Mouse (Mus musculus) lung, embryonic 14.5 days (tissue): ENCODE measurements at regions not wholly inside any gene's neighbourhood (a gene's known extent, or its start where the extent isn't known, plus 50 kb on each side); places are given as distances from the start of the nearest gene placed in this dataset.

Source experiments
- ATAC-seq: fragments of 200-750 bp; cut with Nextera tagmentation; 2 replicates; pipeline ENCODE4 v1.8.0; 2017; ENCODE audit warnings: mild to moderate bottlenecking, moderate TSS enrichment, moderate library complexity; ENCODE audit not compliant: insufficient read depth
- DNase-seq: peaks from one replicate; pipeline ENCODE4 v3.0.0-alpha.2; 2015
- H3K27ac ChIP-seq: fragments of 300-500 bp; sonication (generic); 2 replicates; pipeline ENCODE4 v1.5.1; 2014; ENCODE audit warnings: low read depth, mild to moderate bottlenecking, moderate library complexity
- H3K27me3 ChIP-seq: fragments of 300-500 bp; sonication (generic); 2 replicates; pipeline ENCODE4 v1.6.1; 2014; ENCODE audit warnings: low read length, control low read depth; ENCODE audit not compliant: insufficient read depth
- H3K36me3 ChIP-seq: fragments of 300-500 bp; sonication (generic); 2 replicates; pipeline ENCODE4 v1.6.1; 2014; ENCODE audit warnings: control low read depth; ENCODE audit not compliant: insufficient read depth
- H3K4me1 ChIP-seq: fragments of 300-500 bp; sonication (generic); 2 replicates; pipeline ENCODE4 v1.6.1; 2014; ENCODE audit warnings: antibody characterized with exemption, control low read depth; ENCODE audit not compliant: insufficient read depth
- H3K4me2 ChIP-seq: fragments of 300-500 bp; sonication (generic); 2 replicates; pipeline ENCODE4 v1.6.1; 2014; ENCODE audit warnings: mild to moderate bottlenecking
- H3K4me3 ChIP-seq: fragments of 300-500 bp; sonication (generic); 2 replicates; pipeline ENCODE4 v1.5.1; 2014; ENCODE audit warnings: low read depth, low read length
- H3K9ac ChIP-seq: fragments of 300-500 bp; sonication (generic); 2 replicates; pipeline ENCODE4 v1.6.1; 2014
- H3K9me3 ChIP-seq: fragments of 300-500 bp; sonication (generic); 2 replicates; pipeline ENCODE4 v1.6.1; 2016; ENCODE audit warnings: low read depth, low read length, control low read depth
- CTCF ChIP-seq: IDR thresholded peaks from 2 replicates; pipeline ENCODE4 v1.5.1; 2016; ENCODE audit warnings: antibody characterized with exemption, low read depth
- WGBS: fragments of 180-500 bp; shearing (Covaris S2); extraction: QIAGEN DNeasy Blood & Tissue Kit; methylation state at CpG from one replicate; pipeline ENCODE4 v1.1.7; 2014; 5-methylcytosine and 5-hydroxymethylcytosine counted together

DNA sequence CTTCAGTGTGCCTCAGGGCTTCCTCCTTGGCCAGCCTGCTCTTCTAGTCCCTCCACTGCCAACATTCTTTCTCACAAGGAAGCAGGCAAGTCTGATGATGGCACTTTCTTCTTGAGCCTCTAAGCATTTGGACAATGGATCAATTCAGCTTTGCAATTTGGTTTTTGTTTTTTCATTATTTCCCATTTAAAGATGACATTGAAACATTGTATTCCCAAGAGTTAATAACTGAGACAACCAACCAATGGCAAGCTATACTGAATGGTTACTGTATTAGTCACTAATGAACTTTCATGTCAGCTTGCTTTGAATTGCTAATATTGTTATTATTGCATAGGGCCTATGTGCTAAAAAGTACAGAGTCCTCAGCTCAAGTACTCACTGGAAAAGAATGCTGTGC is 89.5 kb upstream of the Ogfrl1 start:
- DNase-seq (no peak), ATAC-seq (no peak)
- Histone ChIP-seq H3K4me1 (no peaks in the 10 kb centered on the region), H3K27me3 (no peaks in the 10 kb centered on the region), H3K9ac (no peak overlapping the region), H3K9me3 (no peaks in the 10 kb centered on the region), H3K4me2 (no peak overlapping the region), H3K4me3 (no peak overlapping the region), H3K27ac (no peak overlapping the region), H3K36me3 (no peaks in the 10 kb centered on the region)
- no peak for TF ChIP-seq CTCF

DNA sequence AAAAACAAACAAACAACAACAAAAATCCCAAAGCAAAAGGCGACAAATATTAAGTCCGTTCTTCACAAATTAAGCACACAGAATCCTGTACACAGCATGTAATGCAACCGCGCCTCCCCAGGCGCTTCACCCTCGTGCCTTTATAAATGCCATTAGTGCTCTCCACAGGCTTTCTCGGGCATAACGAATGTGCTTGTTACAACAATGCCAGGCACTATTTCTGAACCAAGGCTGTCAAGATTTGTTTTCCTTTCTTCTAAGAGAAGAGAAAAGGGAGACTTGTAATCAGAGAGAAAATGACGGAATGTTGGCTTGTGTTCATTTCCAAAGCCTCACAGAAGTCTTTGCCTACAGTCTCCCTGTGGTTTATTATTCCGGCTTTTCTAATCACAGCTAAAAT is 93.1 kb upstream of the Ogfrl1 start:
- Histone ChIP-seq H3K4me2 (no peak overlapping the region), H3K9ac (no peak overlapping the region), H3K27ac (no peak overlapping the region), H3K36me3 (no peaks in the 10 kb centered on the region), H3K4me1 (no peaks in the 10 kb centered on the region), H3K4me3 (no peak overlapping the region), H3K9me3 (no peaks in the 10 kb centered on the region), H3K27me3 (no peaks in the 10 kb centered on the region)
- ATAC-seq, result no peak
- TF ChIP-seq CTCF, result no peak
- no peak for DNase-seq
- WGBS, result 72% methylated on average over 10 of the region's 10 CpGs

DNA sequence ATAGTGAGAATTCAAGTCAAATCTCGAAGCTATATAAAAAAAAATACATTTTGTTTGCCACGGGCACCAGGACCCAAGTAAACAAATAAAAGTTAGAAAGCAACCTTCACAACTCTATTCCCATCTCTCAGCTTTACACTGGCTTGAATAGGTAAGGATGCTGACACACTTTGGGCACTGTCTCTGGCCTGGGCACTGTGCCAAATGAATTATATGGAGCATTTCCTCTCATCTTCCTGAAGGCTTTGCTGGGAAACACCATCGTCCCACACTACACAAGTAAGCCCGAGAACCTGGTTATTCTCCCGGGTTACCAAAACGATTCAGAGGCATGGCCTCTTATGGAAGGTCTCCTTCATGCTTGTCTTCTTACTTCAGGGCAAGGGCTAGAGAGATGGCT is 93.5 kb upstream of the Ogfrl1 start:
- Histone ChIP-seq H3K9me3 (no peaks in the 10 kb centered on the region), H3K4me1 (no peaks in the 10 kb centered on the region), H3K36me3 (no peaks in the 10 kb centered on the region), H3K9ac (no peak overlapping the region), H3K4me2 (no peak overlapping the region), H3K27me3 (no peaks in the 10 kb centered on the region), H3K4me3 (no peak overlapping the region), H3K27ac (no peak overlapping the region)
- 66% methylated on average over 6 of the region's 6 CpGs for WGBS
- ATAC-seq (no peak), DNase-seq (peak; percentile 48)
- TF ChIP-seq CTCF, result no peak

- Histone ChIP-seq H3K4me3 (no peak overlapping the region), H3K4me1 (no peaks in the 10 kb centered on the region), H3K27ac (no peak overlapping the region), H3K27me3 (no peaks in the 10 kb centered on the region), H3K9me3 (no peaks in the 10 kb centered on the region), H3K4me2 (no peak overlapping the region), H3K36me3 (no peaks in the 10 kb centered on the region), H3K9ac (no peak overlapping the region)
- ATAC-seq (no peak), DNase-seq (no peak)
- TF ChIP-seq CTCF, result no peak
These were observed 95.4 kb upstream of the Ogfrl1 start for GRCm38 (mm10) chr1:23492981-23493380.

GRCm38 (mm10) chr1:23495412-23495811 is 97.8 kb upstream of the Ogfrl1 start:
- Histone ChIP-seq H3K4me3 (no peak overlapping the region), H3K36me3 (no peaks in the 10 kb centered on the region), H3K9me3 (no peaks in the 10 kb centered on the region), H3K27ac (no peak overlapping the region), H3K9ac (no peak overlapping the region), H3K27me3 (no peaks in the 10 kb centered on the region), H3K4me1 (no peaks in the 10 kb centered on the region), H3K4me2 (no peak overlapping the region)
- DNase-seq (peak; percentile 61), ATAC-seq (no peak)
- WGBS, result 50% methylated on average over 4 of the region's 4 CpGs
- peak; percentile 37; the same call in 1 of the 2 replicates for TF ChIP-seq CTCF

GRCm38 (mm10) chr1:23520113-23520512 is 122.5 kb upstream of the Ogfrl1 start:
- 49% methylated on average over 2 of the region's 2 CpGs for WGBS
- ATAC-seq (no peak), DNase-seq (no peak)
- no peak overlapping the region for H3K9ac ChIP-seq
- H3K27ac ChIP-seq, result no peak overlapping the region
- H3K27me3 ChIP-seq, result no peaks in the 10 kb centered on the region
- no peak overlapping the region for H3K4me2 ChIP-seq
- no peak overlapping the region for H3K4me3 ChIP-seq
- H3K36me3 ChIP-seq, result no peaks in the 10 kb centered on the region
- TF ChIP-seq CTCF, result no peak
- H3K9me3 ChIP-seq, result no peaks in the 10 kb centered on the region
- no peaks in the 10 kb centered on the region for H3K4me1 ChIP-seq

- H3K27me3 ChIP-seq, result no peaks in the 10 kb centered on the region
- WGBS, result 78% methylated on average over 3 of the region's 3 CpGs
- no peaks in the 10 kb centered on the region for H3K4me1 ChIP-seq
- DNase-seq (no peak), ATAC-seq (no peak)
- TF ChIP-seq CTCF, result no peak
- H3K27ac ChIP-seq, result no peak overlapping the region
- H3K4me3 ChIP-seq, result no peak overlapping the region
- H3K36me3 ChIP-seq, result no peaks in the 10 kb centered on the region
- H3K9me3 ChIP-seq, result no peaks in the 10 kb centered on the region
- no peak overlapping the region for H3K4me2 ChIP-seq
- no peak overlapping the region for H3K9ac ChIP-seq
These were observed 135.1 kb upstream of the Ogfrl1 start for GRCm38 (mm10) chr1:23532659-23533058.

GRCm38 (mm10) chr1:23536621-23537020 is 139.0 kb upstream of the Ogfrl1 start:
- WGBS, result 83% methylated on average over 10 of the region's 10 CpGs
- ATAC-seq, result no peak
- no peaks in the 10 kb centered on the region for H3K4me1 ChIP-seq

More at GRCm38 (mm10) chr1:23536621-23537020, 139.0 kb upstream of the Ogfrl1 start:
- Histone ChIP-seq H3K4me3 (no peak overlapping the region), H3K9me3 (no peaks in the 10 kb centered on the region), H3K27ac (no peak overlapping the region), H3K27me3 (no peaks in the 10 kb centered on the region), H3K4me2 (no peak overlapping the region), H3K9ac (no peak overlapping the region), H3K36me3 (no peaks in the 10 kb centered on the region)
- DNase-seq, result no peak
- no peak for TF ChIP-seq CTCF
